In the genomic region with DNA sequence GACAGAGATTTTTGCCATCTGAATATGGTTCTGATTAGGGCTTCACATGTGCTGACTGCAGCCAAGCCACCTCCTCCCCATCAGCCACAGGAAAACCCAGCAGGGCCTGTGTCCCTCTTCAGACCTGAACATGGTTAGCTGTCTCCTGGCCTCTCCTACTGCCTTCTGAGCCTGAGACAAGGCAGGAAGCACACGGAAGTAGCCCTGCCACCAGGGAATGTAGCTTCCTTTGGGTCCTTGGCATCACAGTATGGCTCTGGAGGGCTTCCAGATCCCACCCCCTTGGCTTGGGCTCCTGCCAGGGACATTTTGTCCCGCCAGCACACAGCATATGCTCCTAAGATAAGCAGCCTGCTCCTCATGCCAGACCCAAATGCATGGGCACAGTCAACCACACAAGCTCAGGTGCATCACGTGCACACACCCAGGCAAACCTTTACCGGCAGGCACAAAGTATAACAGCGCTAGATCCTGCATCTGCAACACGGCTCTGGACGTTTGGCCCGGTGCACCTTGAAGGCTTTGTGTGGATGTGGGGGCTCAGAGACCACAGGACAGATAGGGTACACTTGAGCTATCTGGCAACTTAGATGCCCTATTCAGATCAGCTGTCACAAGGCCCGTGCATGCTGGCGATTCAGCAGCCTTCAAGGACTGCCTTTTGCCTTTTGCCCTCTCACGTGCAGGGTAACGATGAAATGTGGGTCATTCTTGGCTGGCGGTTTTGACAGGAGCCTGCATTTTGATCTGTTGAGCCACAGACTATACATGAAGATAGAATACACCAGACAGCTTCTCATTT, we compare ENCODE assay signal across 8 mouse cellular contexts. TPM values are rescaled to one million over a fixed set of nuclear protein-coding genes. Genes with fewer than 3 reads are reported as not detected.
DNase-seq lines count a peak whose midpoint lies in the region.
"Had no signal": no experiment of that assay in that cellular context is flagged by ENCODE, and none has a peak within 500 bp of the region (broad histone marks: within the 10 kb centered on the region; RNA-seq: fewer than 3 reads in every experiment).

No protein-coding gene starts in this region.

- intact Hi-C loops in heart, postnatal 25 days (cut with DNase I), result no loop called here
- intact Hi-C loops in left cerebral cortex, postnatal 25 days (cut with DNase I), result loop anchor here (5.0 kb wide), 1 partner anchor 65 kb away; no protein-coding TSS in a partner anchor

- peak; percentile 55 for DNase-seq in 3T3-L1 (ENCODE audit: low read depth, low spot score)
- peak; percentile 40 for DNase-seq in Muller cell, postnatal 12 days (ENCODE audit: inconsistent ontology term)
- peak; percentile 58 to 83 for DNase-seq in cerebellum, postnatal 4 days (ENCODE audit: low spot score in 2 of 2)
- peak; percentile 55 for DNase-seq in heart, postnatal 25 days (ENCODE audit: low spot score)
- DNase-seq in left cerebral cortex, postnatal 25 days (ENCODE audit: low spot score in 2 of 2), result peak; percentile 80 to 93
- DNase-seq in right cerebral cortex, postnatal 36 days (ENCODE audit: low spot score in 2 of 2), result peak; percentile 77 to 83
- DNase-seq in embryo, embryonic 9.5 days (ENCODE audit: extremely low spot score), result no peak
- DNase-seq: liver, embryonic 13.5 days had no signal

RNA-seq across cellular contexts. Expression of a gene that starts 27.4 kb away (rescaled TPM):
- under 1 TPM in 1 of 2 experiments, not detected in 1; 0.23 TPM for total RNA-seq in heart, postnatal 25 days (2021)
- total RNA-seq in left cerebral cortex, postnatal 25 days (2021), result 1 to 10 TPM; 1.1 TPM
